Mouse (Mus musculus): ENCODE data around the gene Ino80b. TPM values are rescaled to one million over a fixed set of nuclear protein-coding genes. Genes with fewer than 3 reads are reported as not detected.

Ino80b gene
- 6.5 and 9.5 TPM in 2 replicates for polyA plus RNA-seq (2015; fragmentation: Nextera tagmentation; extraction: Ambion mirVana)

GRCm38 (mm10) chr6:83125331-83125730 lies at the start of gene Ino80b:
Gene Ino80b, minus strand, starts transcription at chr6:83125431.

GRCm38 (mm10) chr6:83165607-83166242 lies 40.5 kb upstream of the Ino80b start, which contains the start of gene Dctn1:
Gene Dctn1, plus strand, starts transcription at chr6:83165920.

GRCm38 (mm10) chr6:83156259-83156684 lies 31.0 kb upstream of the Ino80b start, which contains the start of the genes Wdr54 and 1700003E16Rik:
Gene Wdr54, minus strand, starts transcription at chr6:83156397.
Gene 1700003E16Rik, plus strand, starts transcription at chr6:83156404.

GRCm38 (mm10) chr6:83134951-83135513 lies 9.8 kb upstream of the Ino80b start, which contains the start of gene Rtkn:
Gene Rtkn, plus strand, starts transcription at chr6:83135463.

GRCm38 (mm10) chr6:83120930-83121862 lies 4.0 kb downstream of the Ino80b start, which contains the start of gene Wbp1:
Gene Wbp1, minus strand, starts transcription at chr6:83121559.

GRCm38 (mm10) chr6:83115011-83115671 lies 10.1 kb downstream of the Ino80b start, which contains the start of gene Mogs:
Gene Mogs, plus strand, starts transcription at chr6:83115496.

GRCm38 (mm10) chr6:83108762-83109668 lies 16.2 kb downstream of the Ino80b start, which contains the start of gene Mrpl53:
Gene Mrpl53, plus strand, starts transcription at chr6:83109040.

GRCm38 (mm10) chr6:83101316-83101687 lies 23.9 kb downstream of the Ino80b start, which contains the start of the genes Ccdc142 and Gm42688:
Gene Ccdc142, plus strand, starts transcription at chr6:83101601.
Gene Gm42688, plus strand, starts transcription at chr6:83101617.

GRCm38 (mm10) chr6:83086121-83087035 lies 38.9 kb downstream of the Ino80b start, which contains the start of gene Lbx2:
Gene Lbx2, plus strand, starts transcription at chr6:83086367.

GRCm38 (mm10) chr6:83077630-83078323 lies 47.5 kb downstream of the Ino80b start, which contains the start of gene Pcgf1:
Gene Pcgf1, plus strand, starts transcription at chr6:83077869.

MicroRNAs within 50 kb of the gene (microRNA counts, 519-probe panel; counts per million panel counts)
- 296 counts per million, percentile 58 among the panel's probes with 10 or more counts for microRNA mmu-miR-3470a+mmu-miR-3470b

Small RNA genes within 50 kb of the gene (microRNA-seq; reads per million reads assigned to microRNA genes)
- 0 reads per million in 2 experiments for gene Mir3470a

Other genes with a start within 250 kb of the Ino80b start
- gene Sema4f, start 185.7 kb downstream of the Ino80b start, polyA plus RNA-seq (2015; fragmentation: Nextera tagmentation; extraction: Ambion mirVana): 0.72 and 0.87 TPM in 2 replicates
- gene M1ap, start 178.5 kb downstream of the Ino80b start, polyA plus RNA-seq (2015; fragmentation: Nextera tagmentation; extraction: Ambion mirVana): 0.37 TPM in 1 of 2 replicates, not detected in the other
- gene Dok1, start 92.0 kb downstream of the Ino80b start, polyA plus RNA-seq (2015; fragmentation: Nextera tagmentation; extraction: Ambion mirVana): 4.6 and 5.5 TPM in 2 replicates
- 10.7 and 13.4 TPM in 2 replicates for gene Loxl3, start 91.3 kb downstream of the Ino80b start, polyA plus RNA-seq (2015; fragmentation: Nextera tagmentation; extraction: Ambion mirVana)
- 107 and 111 TPM in 2 replicates for gene Aup1, start 70.9 kb downstream of the Ino80b start, polyA plus RNA-seq (2015; fragmentation: Nextera tagmentation; extraction: Ambion mirVana)
- gene Htra2, start 70.2 kb downstream of the Ino80b start, polyA plus RNA-seq (2015; fragmentation: Nextera tagmentation; extraction: Ambion mirVana): 49.1 and 50.5 TPM in 2 replicates
- 0.12 and 0.21 TPM in 2 replicates for gene Dqx1, start 67.6 kb downstream of the Ino80b start, polyA plus RNA-seq (2015; fragmentation: Nextera tagmentation; extraction: Ambion mirVana)
- not detected in 2 replicates for gene Tlx2, start 55.1 kb downstream of the Ino80b start, polyA plus RNA-seq (2015; fragmentation: Nextera tagmentation; extraction: Ambion mirVana)
- 10.8 and 11.5 TPM in 2 replicates for gene Pcgf1, start 47.6 kb downstream of the Ino80b start, polyA plus RNA-seq (2015; fragmentation: Nextera tagmentation; extraction: Ambion mirVana)
- gene Lbx2, start 39.1 kb downstream of the Ino80b start, polyA plus RNA-seq (2015; fragmentation: Nextera tagmentation; extraction: Ambion mirVana): 0.72 and 0.74 TPM in 2 replicates
- gene Ccdc142, start 23.8 kb downstream of the Ino80b start, polyA plus RNA-seq (2015; fragmentation: Nextera tagmentation; extraction: Ambion mirVana): 1.1 and 1.7 TPM in 2 replicates
- gene Gm42688, start 23.8 kb downstream of the Ino80b start, polyA plus RNA-seq (2015; fragmentation: Nextera tagmentation; extraction: Ambion mirVana): 1.3 and 1.6 TPM in 2 replicates
- 194 and 207 TPM in 2 replicates for gene Mrpl53, start 16.4 kb downstream of the Ino80b start, polyA plus RNA-seq (2015; fragmentation: Nextera tagmentation; extraction: Ambion mirVana)
- 12.7 and 13.6 TPM in 2 replicates for gene Mogs, start 9.9 kb downstream of the Ino80b start, polyA plus RNA-seq (2015; fragmentation: Nextera tagmentation; extraction: Ambion mirVana)
- gene Wbp1, start 3.9 kb downstream of the Ino80b start, polyA plus RNA-seq (2015; fragmentation: Nextera tagmentation; extraction: Ambion mirVana): 41.1 and 47.1 TPM in 2 replicates
- 18.9 and 22.0 TPM in 2 replicates for gene Rtkn, start 10.0 kb upstream of the Ino80b start, polyA plus RNA-seq (2015; fragmentation: Nextera tagmentation; extraction: Ambion mirVana)
- gene Wdr54, start 31.0 kb upstream of the Ino80b start, polyA plus RNA-seq (2015; fragmentation: Nextera tagmentation; extraction: Ambion mirVana): 1.1 and 1.5 TPM in 2 replicates
- gene 1700003E16Rik, start 31.0 kb upstream of the Ino80b start, polyA plus RNA-seq (2015; fragmentation: Nextera tagmentation; extraction: Ambion mirVana): 0.41 and 0.54 TPM in 2 replicates
- 56.2 and 58.8 TPM in 2 replicates for gene Dctn1, start 40.5 kb upstream of the Ino80b start, polyA plus RNA-seq (2015; fragmentation: Nextera tagmentation; extraction: Ambion mirVana)
- gene Slc4a5, start 94.4 kb upstream of the Ino80b start, polyA plus RNA-seq (2015; fragmentation: Nextera tagmentation; extraction: Ambion mirVana): 0.04 TPM in 1 of 2 replicates, not detected in the other
- 8.2 and 13.9 TPM in 2 replicates for gene Mthfd2, start 200.5 kb upstream of the Ino80b start, polyA plus RNA-seq (2015; fragmentation: Nextera tagmentation; extraction: Ambion mirVana)
- 19.0 and 20.2 TPM in 2 replicates for gene Mob1a, start 200.6 kb upstream of the Ino80b start, polyA plus RNA-seq (2015; fragmentation: Nextera tagmentation; extraction: Ambion mirVana)
- gene Bola3, start 223.7 kb upstream of the Ino80b start, polyA plus RNA-seq (2015; fragmentation: Nextera tagmentation; extraction: Ambion mirVana): 310 and 323 TPM in 2 replicates